Mouse (Mus musculus) neural tube, embryonic 15.5 days (tissue): ENCODE measurements around the gene Txndc11. TPM values are rescaled to one million over a fixed set of nuclear protein-coding genes. Genes with fewer than 3 reads are reported as not detected.
"Not testable (repeated sequence)": the region's sequence is repeated elsewhere in the genome, so short reads cannot be mapped to it uniquely, and the experiment has no call there.

ENCODE experiments used
- ATAC-seq: fragments of 200-750 bp; cut with Nextera tagmentation; 2 replicates; pipeline ENCODE4 v1.8.0; 2017; ENCODE audit warnings: mild to moderate bottlenecking, moderate TSS enrichment, moderate library complexity; ENCODE audit not compliant: low FRiP score
- H3K27ac ChIP-seq: fragments of 300-500 bp; sonication (generic); replicated peaks from 2 replicates; pipeline ENCODE4 v1.5.1; 2015; ENCODE audit warnings: mild to moderate bottlenecking, inconsistent platforms
- H3K27me3 ChIP-seq: fragments of 300-500 bp; sonication (generic); replicated peaks from 2 replicates; pipeline ENCODE4 v1.6.1; 2015; ENCODE audit warnings: inconsistent platforms
- H3K36me3 ChIP-seq: fragments of 300-500 bp; sonication (generic); 2 replicates; pipeline ENCODE4 v1.6.1; 2015; ENCODE audit warnings: inconsistent platforms
- H3K4me1 ChIP-seq: fragments of 300-500 bp; sonication (generic); 2 replicates; pipeline ENCODE4 v1.6.1; 2015; ENCODE audit warnings: inconsistent platforms
- H3K4me2 ChIP-seq: fragments of 300-500 bp; sonication (generic); 2 replicates; pipeline ENCODE4 v1.6.1; 2015; ENCODE audit warnings: inconsistent platforms, mild to moderate bottlenecking, moderate library complexity
- H3K4me3 ChIP-seq: fragments of 300-500 bp; sonication (generic); replicated peaks from 2 replicates; pipeline ENCODE4 v1.5.1; 2015; ENCODE audit warnings: mild to moderate bottlenecking, inconsistent platforms
- H3K9ac ChIP-seq: fragments of 300-500 bp; sonication (generic); replicated peaks from 2 replicates; pipeline ENCODE4 v1.6.1; 2015; ENCODE audit warnings: mild to moderate bottlenecking, inconsistent platforms
- H3K9me3 ChIP-seq: fragments of 300-500 bp; sonication (generic); replicated peaks from 2 replicates; pipeline ENCODE4 v1.6.1; 2016; ENCODE audit warnings: inconsistent platforms
- WGBS: fragments of 180-500 bp; shearing (Covaris S2); methylation state at CpG from one replicate; pipeline ENCODE4 v1.1.7; 2015; ENCODE audit warnings: mixed read lengths; 5-methylcytosine and 5-hydroxymethylcytosine counted together
- polyA plus RNA-seq: library from polyadenylated mRNA; unstranded; fragments of >200 nt; fragmentation: Nextera tagmentation; extraction: Ambion mirVana; gene quantifications from 2 replicates; pipeline ENCODE4 v1.2.1, GENCODE M21; 2015

Txndc11 gene
- polyA plus RNA-seq, 1 experiment from 2014 or later: 28.7 TPM

DNA sequence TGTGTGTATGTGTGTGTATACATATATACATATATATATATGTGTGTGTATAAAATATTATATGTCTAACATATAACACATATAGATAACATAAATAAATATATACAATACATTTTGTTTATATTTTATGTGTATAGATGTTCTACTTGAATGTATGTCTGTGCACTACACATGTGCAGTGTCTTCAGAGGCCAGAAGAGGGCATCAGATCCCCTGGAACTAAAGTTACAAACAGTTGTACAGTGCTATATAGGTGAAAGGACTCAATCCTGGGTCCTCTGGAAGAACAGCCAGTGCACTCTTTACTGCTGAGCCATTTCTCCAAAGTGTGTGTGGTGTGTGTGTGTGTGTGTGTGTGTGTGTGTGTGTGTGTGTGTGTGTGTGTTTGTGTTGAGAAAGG, 20.1 kb upstream of the Txndc11 start:
- H3K9me3 ChIP-seq: no peaks in the 10 kb centered on the region
- no peak overlapping the region for H3K4me3 ChIP-seq
- H3K4me1 ChIP-seq: no peaks in the 10 kb centered on the region
- H3K27ac ChIP-seq: no peak overlapping the region
- peaks cover 68% of the 10 kb centered on the region for H3K36me3 ChIP-seq
- no peak for ATAC-seq
- no peak overlapping the region for H3K9ac ChIP-seq
- H3K27me3 ChIP-seq: no peaks in the 10 kb centered on the region
- no peak overlapping the region for H3K4me2 ChIP-seq

DNA sequence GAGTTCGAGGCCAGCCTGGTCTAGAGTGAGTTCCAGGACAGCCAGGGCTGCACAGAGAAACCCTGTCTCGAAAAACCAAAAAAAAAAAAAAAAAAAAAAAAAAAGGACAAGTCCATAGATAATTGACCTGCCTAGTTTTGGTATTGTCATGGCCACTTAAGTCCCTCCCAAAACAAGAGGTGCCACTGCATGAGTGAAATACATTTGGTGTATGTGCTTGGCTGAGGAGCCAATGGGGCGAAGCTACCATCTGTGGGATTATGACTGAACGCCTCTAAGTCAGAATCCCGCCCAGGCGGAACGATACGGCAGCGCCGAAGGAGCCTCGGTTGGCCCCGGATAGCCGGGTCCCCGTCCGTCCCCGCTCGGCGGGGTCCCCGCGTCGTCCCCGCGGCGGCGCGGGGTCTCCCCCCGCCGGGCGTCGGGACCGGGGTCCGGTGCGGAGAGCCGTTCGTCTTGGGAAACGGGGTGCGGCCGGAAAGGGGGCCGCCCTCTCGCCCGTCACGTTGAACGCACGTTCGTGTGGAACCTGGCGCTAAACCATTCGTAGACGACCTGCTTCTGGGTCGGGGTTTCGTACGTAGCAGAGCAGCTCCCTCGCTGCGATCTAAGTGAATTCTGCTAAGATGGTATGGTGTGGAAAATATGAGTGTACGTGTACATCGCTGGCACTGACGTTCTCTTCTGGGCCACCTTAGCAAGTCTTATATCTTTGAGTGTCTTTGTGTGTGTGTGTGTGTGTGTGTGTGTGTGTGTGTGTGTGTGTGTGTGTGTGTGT, 9.4 kb upstream of the Txndc11 start:
- 14% methylated on average over 56 of the region's 56 CpGs for WGBS

DNA sequence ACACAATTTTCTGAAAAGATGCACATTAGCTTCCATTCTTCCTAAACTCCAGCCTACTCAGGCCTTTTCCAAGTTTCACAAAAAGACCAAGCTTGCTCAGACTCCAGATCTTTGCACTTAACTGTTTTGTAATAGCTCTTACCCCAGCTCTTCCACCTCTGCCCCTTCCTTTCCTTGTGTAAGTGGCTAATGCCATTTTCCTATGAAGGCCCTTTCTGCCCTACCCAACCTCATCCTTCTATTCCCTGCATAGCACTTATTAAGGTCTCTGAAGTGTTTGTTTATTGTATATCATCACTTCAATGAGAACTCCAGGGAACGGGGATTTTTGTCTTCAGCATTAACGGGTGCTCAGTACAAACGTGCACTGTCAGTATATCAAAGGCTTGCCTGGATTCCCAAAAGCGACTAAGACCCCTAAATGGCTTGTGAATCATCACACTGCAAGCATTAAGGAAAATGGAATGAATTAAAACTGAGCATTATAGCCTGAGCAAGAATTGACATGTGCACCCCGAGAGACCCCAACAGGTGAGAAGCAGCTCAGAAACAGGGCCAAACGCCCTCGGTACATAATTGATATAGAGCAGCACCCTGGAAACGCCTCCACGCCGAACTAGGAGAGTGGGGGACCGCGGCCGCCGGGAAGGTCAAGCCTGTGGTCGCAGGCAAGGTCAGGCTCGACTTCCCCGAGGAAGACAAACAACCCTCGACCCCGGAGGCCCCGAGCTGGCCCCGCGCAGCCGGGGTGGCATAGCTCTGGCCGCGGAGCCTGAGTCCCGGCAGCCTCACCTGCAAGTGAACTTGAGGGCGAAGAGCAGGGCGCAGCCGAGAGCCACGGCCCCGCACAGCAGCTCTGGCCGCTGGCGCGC, 738 bp downstream of the Txndc11 start:
- H3K9me3 ChIP-seq: no peaks in the 10 kb centered on the region
- H3K27me3 ChIP-seq: no peaks in the 10 kb centered on the region
- peak overlapping the region; percentile 87 for H3K4me3 ChIP-seq
- peak overlapping the region; percentile 61 for H3K4me2 ChIP-seq
- WGBS: under 1% methylated on average over 34 of the region's 34 CpGs
- H3K27ac ChIP-seq: peak overlapping the region; percentile 94
- ATAC-seq: no peak; the same call in 1 of the 2 replicates
- H3K36me3 ChIP-seq: peaks cover 14% of the 10 kb centered on the region
- peaks cover 29% of the 10 kb centered on the region for H3K4me1 ChIP-seq
- H3K9ac ChIP-seq: peak overlapping the region; percentile 88

More for the DNA sequence above, 9.4 kb upstream of the Txndc11 start:
- H3K36me3 ChIP-seq: peaks cover 57% of the 10 kb centered on the region
- not testable (repeated sequence) for H3K9me3 ChIP-seq, H3K4me3 ChIP-seq, H3K4me2 ChIP-seq, H3K27ac ChIP-seq, H3K27me3 ChIP-seq, H3K9ac ChIP-seq, ATAC-seq, H3K4me1 ChIP-seq

DNA sequence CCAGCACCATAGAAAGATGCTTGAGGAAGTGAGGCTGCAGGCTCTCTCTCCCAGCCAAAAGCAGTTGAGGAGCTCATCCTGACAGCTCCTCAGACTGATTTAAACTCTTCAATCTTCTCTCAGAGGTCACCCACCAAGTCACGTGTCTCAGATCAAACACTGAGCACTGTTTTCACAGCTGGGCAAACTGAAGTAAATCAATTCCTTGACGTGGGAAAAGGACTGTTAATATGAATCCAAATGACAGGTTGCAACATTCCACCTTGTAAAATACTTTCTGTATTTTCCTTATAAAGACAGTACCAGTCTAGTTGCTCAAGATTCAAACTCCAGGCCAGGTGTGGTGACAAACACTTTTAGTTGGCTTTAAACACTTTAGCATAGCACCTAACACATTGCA, 1.6 kb downstream of the Txndc11 start:
- H3K9me3 ChIP-seq: no peaks in the 10 kb centered on the region
- H3K27me3 ChIP-seq: no peaks in the 10 kb centered on the region
- peak overlapping the region; percentile 88 for H3K9ac ChIP-seq
- peaks cover 29% of the 10 kb centered on the region for H3K4me1 ChIP-seq
- H3K27ac ChIP-seq: no peak overlapping the region
- H3K36me3 ChIP-seq: peaks cover 14% of the 10 kb centered on the region
- peak overlapping the region; percentile 87 for H3K4me3 ChIP-seq
- H3K4me2 ChIP-seq: peak overlapping the region; percentile 61
- no peak for ATAC-seq
- WGBS: 11% methylated on average over 2 of the region's 2 CpGs

DNA sequence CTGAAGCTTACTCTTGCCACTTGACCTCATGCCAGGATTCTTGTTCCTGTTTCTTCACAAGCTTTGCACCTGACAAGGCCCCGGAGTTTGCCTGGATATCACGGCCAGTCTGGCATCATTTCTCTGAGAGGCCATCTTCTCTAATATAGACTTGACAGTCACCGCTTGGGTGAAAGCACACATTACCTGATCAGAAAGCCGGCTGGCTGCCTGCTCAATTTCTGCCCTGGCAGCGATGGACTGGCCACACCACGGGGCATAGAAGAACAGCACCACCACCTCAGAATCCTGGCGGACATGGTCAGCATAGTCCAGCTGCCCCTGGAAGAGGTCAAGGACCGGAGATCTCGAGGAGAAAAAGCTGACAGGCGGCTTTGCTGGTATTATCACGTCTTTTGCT, 6.1 kb downstream of the Txndc11 start:
- H3K9ac ChIP-seq: no peak overlapping the region
- no peaks in the 10 kb centered on the region for H3K27me3 ChIP-seq
- ATAC-seq: no peak
- no peaks in the 10 kb centered on the region for H3K9me3 ChIP-seq
- 95% methylated on average over 11 of the region's 11 CpGs for WGBS
- H3K27ac ChIP-seq: no peak overlapping the region
- H3K36me3 ChIP-seq: peaks cover 22% of the 10 kb centered on the region; the same call in 1 of the 2 replicates
- no peak overlapping the region for H3K4me2 ChIP-seq
- peaks cover 19% of the 10 kb centered on the region for H3K4me1 ChIP-seq
- no peak overlapping the region for H3K4me3 ChIP-seq

DNA sequence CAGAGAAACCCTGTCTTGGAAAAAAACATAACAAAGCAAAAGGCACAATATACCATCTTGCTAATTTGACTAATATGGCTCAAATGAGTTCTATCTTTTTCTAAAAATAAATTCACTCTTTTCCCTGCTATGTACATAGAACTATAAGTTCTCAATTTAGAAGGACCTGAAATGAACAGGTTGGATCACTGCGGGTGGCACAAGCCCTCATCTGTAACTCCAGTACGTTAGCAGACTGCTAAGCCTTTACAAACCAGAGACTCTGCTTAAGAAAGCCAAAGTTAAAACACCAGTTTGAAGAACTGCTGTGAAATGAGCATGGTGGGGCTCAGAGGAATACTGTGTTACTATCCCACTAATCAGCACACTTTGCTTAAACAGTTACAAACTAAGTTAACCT, 9.1 kb downstream of the Txndc11 start:
- Histone ChIP-seq H3K4me2 (no peak overlapping the region), H3K27ac (no peak overlapping the region), H3K4me3 (no peak overlapping the region), H3K27me3 (no peaks in the 10 kb centered on the region), H3K9ac (no peak overlapping the region), H3K4me1 (no peaks in the 10 kb centered on the region), H3K36me3 (peaks cover 43% of the 10 kb centered on the region), H3K9me3 (no peaks in the 10 kb centered on the region)
- WGBS: 89% methylated on average over 2 of the region's 2 CpGs
- no peak for ATAC-seq

DNA sequence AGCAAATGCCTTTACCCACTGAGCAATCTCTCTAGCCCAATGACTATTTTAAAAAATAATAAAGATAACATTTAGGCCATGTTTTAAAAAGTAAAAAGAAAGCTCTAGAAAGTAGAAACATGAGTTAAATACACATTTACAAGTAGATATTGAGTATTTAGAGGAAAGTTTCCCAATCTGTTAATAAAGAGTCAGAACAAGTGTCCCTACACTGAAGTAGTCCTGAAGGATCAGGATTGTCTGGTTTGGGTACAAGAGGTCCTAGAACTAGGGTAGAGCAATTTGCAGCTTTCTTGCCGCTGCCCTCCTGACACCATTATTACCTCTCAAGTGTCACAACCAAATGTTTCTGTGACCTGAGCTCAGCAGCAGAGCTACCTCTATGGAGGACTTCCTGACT, 10.3 kb downstream of the Txndc11 start:
- H3K4me2 ChIP-seq: no peak overlapping the region
- peaks cover 55% of the 10 kb centered on the region for H3K36me3 ChIP-seq
- WGBS: 97% methylated on average over 1 of the region's 1 CpGs
- H3K27ac ChIP-seq: no peak overlapping the region
- no peaks in the 10 kb centered on the region for H3K4me1 ChIP-seq
- ATAC-seq: no peak
- no peak overlapping the region for H3K4me3 ChIP-seq
- no peak overlapping the region for H3K9ac ChIP-seq
- no peaks in the 10 kb centered on the region for H3K27me3 ChIP-seq
- H3K9me3 ChIP-seq: no peaks in the 10 kb centered on the region

DNA sequence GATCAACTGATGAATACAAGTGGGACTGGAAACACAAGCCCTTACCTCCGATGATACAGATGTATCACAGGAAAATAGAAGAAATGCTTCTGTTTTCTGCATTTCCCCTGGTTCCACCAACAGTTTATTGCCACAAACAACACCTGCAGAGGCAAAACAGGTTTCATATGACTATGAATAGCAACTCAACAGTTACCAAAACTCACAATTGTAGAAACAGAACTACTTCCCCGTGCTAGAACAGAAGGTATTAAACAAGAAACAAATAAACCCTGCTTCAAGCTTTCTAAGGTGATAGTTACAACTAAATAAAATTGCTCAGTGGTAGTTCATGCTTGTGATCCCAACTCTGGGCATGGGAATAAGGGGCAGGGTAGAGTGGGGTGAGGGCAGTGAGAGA, 11.8 kb downstream of the Txndc11 start:
- Histone ChIP-seq H3K4me1 (no peaks in the 10 kb centered on the region), H3K27me3 (no peaks in the 10 kb centered on the region), H3K27ac (no peak overlapping the region), H3K36me3 (peaks cover 60% of the 10 kb centered on the region), H3K9me3 (no peaks in the 10 kb centered on the region), H3K9ac (no peak overlapping the region), H3K4me2 (no peak overlapping the region), H3K4me3 (no peak overlapping the region)
- WGBS: 96% methylated on average over 2 of the region's 2 CpGs
- ATAC-seq: no peak

DNA sequence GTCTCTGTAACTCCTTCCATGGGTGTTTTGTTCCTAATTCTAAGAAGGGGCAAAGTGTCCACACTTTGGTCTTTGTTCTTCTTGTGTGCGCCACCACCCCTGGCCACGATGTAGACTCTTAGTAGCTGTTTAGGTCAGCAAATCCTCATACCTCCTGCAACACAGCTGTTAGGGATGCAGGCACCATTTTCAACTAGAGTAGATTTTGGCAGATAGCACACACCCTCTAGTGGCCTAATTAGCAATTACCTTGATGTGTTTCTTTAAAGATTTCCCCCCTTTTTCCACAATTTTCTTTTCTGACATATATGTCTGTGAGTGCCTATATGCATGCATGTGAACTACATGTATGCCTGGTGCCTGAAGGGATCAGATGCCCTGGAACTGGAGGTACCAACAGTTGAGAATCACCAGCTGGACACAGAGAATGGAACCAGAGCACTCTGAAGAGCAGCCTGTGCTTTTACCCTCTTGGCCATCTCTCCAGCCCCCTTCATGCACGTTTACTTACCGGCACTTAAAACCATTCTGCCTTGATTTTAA, 25.2 kb downstream of the Txndc11 start:
- 75% methylated on average over 4 of the region's 4 CpGs for WGBS

DNA sequence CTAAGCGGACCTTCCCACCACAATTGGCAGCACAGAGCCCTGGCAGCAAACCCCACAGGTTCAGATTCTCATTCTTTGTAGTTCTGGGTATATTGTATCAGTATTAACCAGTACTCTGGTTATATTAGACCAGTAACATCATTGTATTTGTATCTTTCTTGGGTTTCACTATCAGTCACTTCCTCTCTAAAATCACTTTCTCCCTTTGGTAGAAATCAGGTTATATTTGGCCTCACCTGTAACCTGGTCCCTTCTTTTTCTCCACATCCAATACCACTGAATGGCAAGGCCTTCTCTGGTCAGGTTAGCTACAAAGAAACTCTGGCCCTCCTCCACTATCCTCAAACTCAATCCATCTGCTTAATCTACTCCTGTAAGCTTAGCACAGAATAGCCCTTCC, 29.5 kb downstream of the Txndc11 start:
- Histone ChIP-seq H3K4me2 (no peak overlapping the region), H3K27me3 (no peaks in the 10 kb centered on the region), H3K9ac (no peak overlapping the region), H3K9me3 (no peaks in the 10 kb centered on the region), H3K4me1 (no peaks in the 10 kb centered on the region), H3K36me3 (peaks cover 12% of the 10 kb centered on the region; the same call in 1 of the 2 replicates), H3K27ac (no peak overlapping the region), H3K4me3 (no peak overlapping the region)
- ATAC-seq: no peak
- 79% methylated on average over 1 of the region's 1 CpGs for WGBS

More for the DNA sequence above, 25.2 kb downstream of the Txndc11 start:
- ATAC-seq: no peak
- Histone ChIP-seq H3K27ac (no peak overlapping the region), H3K27me3 (no peaks in the 10 kb centered on the region), H3K4me2 (no peak overlapping the region), H3K36me3 (peaks cover 10% of the 10 kb centered on the region; the same call in 1 of the 2 replicates), H3K4me1 (no peaks in the 10 kb centered on the region), H3K9ac (no peak overlapping the region), H3K4me3 (no peak overlapping the region), H3K9me3 (no peaks in the 10 kb centered on the region)

DNA sequence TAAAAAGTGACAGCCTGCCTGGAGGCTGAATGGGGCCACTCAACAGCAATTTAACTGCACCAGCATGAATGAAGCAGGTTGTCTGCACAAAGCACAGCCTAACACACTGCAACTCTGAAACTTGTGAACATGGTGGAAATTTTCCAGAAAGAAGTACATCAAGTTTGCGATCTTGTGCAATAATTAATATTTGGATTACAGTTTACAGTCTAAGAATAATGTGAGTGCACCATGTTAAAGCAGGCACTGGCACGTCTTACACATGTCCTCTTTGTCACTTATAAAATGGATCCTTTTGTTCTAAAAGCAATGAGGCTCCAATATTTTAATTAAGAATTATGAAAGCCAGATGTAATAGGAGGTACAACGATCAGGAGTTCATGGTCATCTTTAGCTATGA, 37.1 kb downstream of the Txndc11 start:
- Histone ChIP-seq H3K27me3 (no peaks in the 10 kb centered on the region), H3K9ac (no peak overlapping the region), H3K4me3 (no peak overlapping the region), H3K36me3 (peaks cover 7% of the 10 kb centered on the region; the same call in 1 of the 2 replicates), H3K4me2 (no peak overlapping the region), H3K4me1 (no peaks in the 10 kb centered on the region), H3K9me3 (no peaks in the 10 kb centered on the region), H3K27ac (no peak overlapping the region)
- ATAC-seq: no peak
- WGBS: 86% methylated on average over 3 of the region's 3 CpGs
